Mouse (Mus musculus) liver, adult 2 months (tissue): ENCODE data around the gene Myadml2. TPM values are rescaled to one million over a fixed set of nuclear protein-coding genes. Genes with fewer than 3 reads are reported as not detected.

Experiments used
- DNase-seq: peaks from one replicate; pipeline ENCODE4 v3.0.0-alpha.2; 2011; ENCODE audit warnings: low read depth, low spot score; ENCODE audit errors: extremely low read depth
- H3K27ac ChIP-seq: fragments of 200-500 bp; replicated peaks from 2 replicates; pipeline ENCODE4 v1.5.1; 2012; ENCODE audit warnings: low read depth, mild to moderate bottlenecking, control low read depth, inconsistent platforms, low read length; ENCODE audit not compliant: insufficient read depth
- H3K27me3 ChIP-seq: fragments of 200-500 bp; 2 replicates; pipeline ENCODE4 v1.6.1; 2012; ENCODE audit warnings: mild to moderate bottlenecking, moderate library complexity, low read length, inconsistent platforms; ENCODE audit not compliant: control insufficient read depth, insufficient read depth
- H3K36me3 ChIP-seq: fragments of 200-500 bp; 2 replicates; pipeline ENCODE4 v1.6.1; 2012; ENCODE audit warnings: low read length, inconsistent platforms; ENCODE audit not compliant: control insufficient read depth, insufficient read depth
- H3K4me1 ChIP-seq: fragments of 200-500 bp; 2 replicates; pipeline ENCODE4 v1.6.1; 2011; ENCODE audit warnings: low read length; ENCODE audit not compliant: control insufficient read depth, insufficient read depth
- H3K4me3 ChIP-seq: fragments of 200-500 bp; 2 replicates; pipeline ENCODE4 v1.5.1; 2011; ENCODE audit warnings: low read depth, mild to moderate bottlenecking, control low read depth, low read length, moderate library complexity; ENCODE audit not compliant: insufficient read depth
- H3K79me2 ChIP-seq: fragments of 200-500 bp; 2 replicates; pipeline ENCODE4 v1.6.1; 2012; ENCODE audit warnings: inconsistent platforms, mild to moderate bottlenecking, low read length, moderate library complexity; ENCODE audit not compliant: control insufficient read depth, insufficient read depth
- H3K9ac ChIP-seq: fragments of 200-500 bp; 2 replicates; pipeline ENCODE4 v1.6.1; 2012; ENCODE audit warnings: low read depth, mild to moderate bottlenecking, control low read depth, inconsistent platforms, low read length
- CTCF ChIP-seq: fragments of 200-500 bp; IDR thresholded peaks from 2 replicates; pipeline ENCODE4 v1.5.1; 2011; ENCODE audit warnings: low read depth, low read length, control low read depth
- POLR2A ChIP-seq: fragments of 200-500 bp; IDR thresholded peaks from 2 replicates; pipeline ENCODE4 v1.6.1; 2011; ENCODE audit warnings: low read length, control low read depth; ENCODE audit not compliant: insufficient read depth; ENCODE audit errors: extremely low read depth
- WGBS: fragments of 180-500 bp; shearing (Covaris S2); methylation state at CpG from one replicate; pipeline ENCODE4 v1.1.7; 2018; 5-methylcytosine and 5-hydroxymethylcytosine counted together
- polyA plus RNA-seq: library from polyadenylated mRNA; depleted of rRNA; stranded (reverse); fragments of >200 nt; gene quantifications from 2 replicates; pipeline ENCODE4 v1.2.3, GENCODE M21; 2012
- total RNA-seq: library from RNA; depleted of rRNA; stranded (reverse); fragments of >200 nt; gene quantifications from 2 replicates; pipeline ENCODE4 v1.2.3, GENCODE M21; 2014

Gene Myadml2
- total and polyA plus RNA-seq, 2 experiments, result not detected

DNA sequence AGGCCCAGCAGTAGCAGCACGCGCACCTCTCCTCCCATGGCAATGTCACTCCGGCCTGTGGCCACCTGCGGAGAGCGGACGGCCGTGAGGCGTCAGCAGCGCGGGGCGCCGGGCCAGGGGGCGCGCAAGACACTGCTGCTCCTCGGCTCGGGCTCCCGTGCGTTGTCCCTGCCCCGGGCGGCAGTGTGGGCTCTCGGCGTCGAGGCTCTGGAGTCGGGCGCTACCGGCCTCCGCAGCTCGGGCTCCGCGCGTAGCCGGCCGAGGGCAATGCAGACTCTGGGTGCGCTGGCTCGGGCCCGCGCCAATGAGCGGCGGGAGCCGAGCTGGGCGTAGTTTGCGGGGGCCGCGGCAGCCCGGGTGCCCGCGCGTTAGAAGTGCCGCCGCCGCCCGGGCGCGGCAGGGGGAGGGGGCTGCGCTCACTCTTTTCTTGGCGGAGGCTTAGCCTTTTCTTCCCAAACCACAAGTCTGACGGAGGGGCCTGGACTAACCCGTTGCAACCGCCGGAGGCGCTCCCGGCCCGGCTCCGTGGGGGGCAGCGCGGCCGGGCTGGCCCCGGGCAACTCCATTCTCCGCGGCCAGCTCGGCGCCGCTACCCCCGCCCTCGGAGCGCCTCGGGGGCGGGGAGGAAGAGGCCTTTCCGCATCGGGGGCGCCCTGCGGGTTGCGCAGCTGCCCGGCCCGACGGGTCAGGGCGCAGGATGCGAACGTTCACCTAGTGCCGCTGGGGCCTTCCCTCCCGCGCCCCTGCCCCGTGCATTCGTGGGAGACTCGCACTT lies 12.5 kb upstream of the Myadml2 start:
- no peaks in the 10 kb centered on the region for H3K27me3 ChIP-seq
- H3K9ac ChIP-seq, result peak overlapping the region; percentile 86
- TF ChIP-seq CTCF (peak; percentile 36), POLR2A (no peak)
- peak; percentile 38 for DNase-seq
- peak overlapping the region; percentile 59 for H3K4me3 ChIP-seq
- no peaks in the 10 kb centered on the region for H3K79me2 ChIP-seq
- no peaks in the 10 kb centered on the region for H3K36me3 ChIP-seq
- WGBS, result 1% methylated on average over 85 of the region's 95 CpGs
- peak overlapping the region; percentile 64 for H3K27ac ChIP-seq
- 0 out of 2 replicates have a peak, but pooled peaks cover 3% of the 10 kb centered on the region for H3K4me1 ChIP-seq

- WGBS, result 1% methylated on average over 50 of the region's 50 CpGs
- Histone ChIP-seq H3K4me3 (peak overlapping the region; percentile 59), H3K79me2 (no peaks in the 10 kb centered on the region), H3K27me3 (no peaks in the 10 kb centered on the region), H3K4me1 (0 out of 2 replicates have a peak, but pooled peaks cover 3% of the 10 kb centered on the region), H3K27ac (peak overlapping the region; percentile 64), H3K36me3 (no peaks in the 10 kb centered on the region), H3K9ac (peak overlapping the region; percentile 86)
- peak; percentile 79 for DNase-seq
- TF ChIP-seq CTCF (0 out of 2 replicates have a peak, but pooled peaks have one; percentile 1), POLR2A (0 out of 2 replicates have a peak, but pooled peaks have one; percentile 7)
Measured at GRCm38 (mm10) chr11:120659509-120660300, 11.7 kb upstream of the Myadml2 start.

- Histone ChIP-seq H3K27ac (peak overlapping the region; percentile 49), H3K79me2 (no peaks in the 10 kb centered on the region), H3K36me3 (no peaks in the 10 kb centered on the region; the same call in 1 of the 2 replicates), H3K27me3 (no peaks in the 10 kb centered on the region), H3K4me1 (0 out of 2 replicates have a peak, but pooled peaks cover 3% of the 10 kb centered on the region), H3K4me3 (peak overlapping the region; percentile 59), H3K9ac (peak overlapping the region; percentile 46)
- peak; percentile 46 for DNase-seq
- TF ChIP-seq POLR2A (no peak), CTCF (peak; percentile 88)
- 3% methylated on average over 24 of the region's 24 CpGs for WGBS
Measured at GRCm38 (mm10) chr11:120658876-120659410, 11.0 kb upstream of the Myadml2 start.

GRCm38 (mm10) chr11:120657301-120657700 lies 9.3 kb upstream of the Myadml2 start:
- Histone ChIP-seq H3K36me3 (no peaks in the 10 kb centered on the region; the same call in 1 of the 2 replicates), H3K4me1 (0 out of 2 replicates have a peak, but pooled peaks cover 3% of the 10 kb centered on the region), H3K4me3 (no peak overlapping the region), H3K79me2 (no peaks in the 10 kb centered on the region), H3K27me3 (no peaks in the 10 kb centered on the region), H3K9ac (no peak overlapping the region), H3K27ac (no peak overlapping the region)
- WGBS, result 29% methylated on average over 4 of the region's 4 CpGs
- DNase-seq, result peak; percentile 49
- no peak for TF ChIP-seq CTCF

DNA sequence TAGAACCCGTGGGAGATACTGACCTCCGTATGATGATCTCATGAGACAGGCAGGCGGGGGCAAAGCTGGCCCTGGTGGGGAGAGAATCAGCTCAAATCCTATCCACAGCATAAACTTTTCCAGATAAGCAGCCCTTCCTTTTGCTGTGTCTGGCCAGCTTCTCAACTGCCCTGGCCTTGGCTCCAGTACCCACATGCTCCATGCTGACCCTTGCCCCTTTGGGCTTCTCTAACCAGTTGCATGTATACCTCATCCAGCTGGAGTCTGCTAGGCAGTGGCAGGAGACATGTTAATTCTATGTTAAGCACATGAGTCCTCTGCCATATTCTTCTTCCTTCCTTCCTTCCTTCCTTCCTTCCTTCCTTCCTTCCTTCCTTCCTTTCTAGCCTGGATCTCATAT lies 6.8 kb upstream of the Myadml2 start:
- WGBS, result 72% methylated on average over 3 of the region's 3 CpGs
- Histone ChIP-seq H3K27me3 (no peaks in the 10 kb centered on the region), H3K27ac (no peak overlapping the region), H3K36me3 (no peaks in the 10 kb centered on the region; the same call in 1 of the 2 replicates), H3K4me1 (no peaks in the 10 kb centered on the region), H3K79me2 (no peaks in the 10 kb centered on the region), H3K4me3 (no peak overlapping the region), H3K9ac (no peak overlapping the region)
- DNase-seq, result peak; percentile 55
- no peak for TF ChIP-seq CTCF
- no peak for TF ChIP-seq POLR2A
